Mouse (Mus musculus): Measurements from ENCODE around the gene Uvrag.
A peak's percentile ranks its signal among the peaks of the same experiment; 100 is the strongest.

Uvrag gene

DNA sequence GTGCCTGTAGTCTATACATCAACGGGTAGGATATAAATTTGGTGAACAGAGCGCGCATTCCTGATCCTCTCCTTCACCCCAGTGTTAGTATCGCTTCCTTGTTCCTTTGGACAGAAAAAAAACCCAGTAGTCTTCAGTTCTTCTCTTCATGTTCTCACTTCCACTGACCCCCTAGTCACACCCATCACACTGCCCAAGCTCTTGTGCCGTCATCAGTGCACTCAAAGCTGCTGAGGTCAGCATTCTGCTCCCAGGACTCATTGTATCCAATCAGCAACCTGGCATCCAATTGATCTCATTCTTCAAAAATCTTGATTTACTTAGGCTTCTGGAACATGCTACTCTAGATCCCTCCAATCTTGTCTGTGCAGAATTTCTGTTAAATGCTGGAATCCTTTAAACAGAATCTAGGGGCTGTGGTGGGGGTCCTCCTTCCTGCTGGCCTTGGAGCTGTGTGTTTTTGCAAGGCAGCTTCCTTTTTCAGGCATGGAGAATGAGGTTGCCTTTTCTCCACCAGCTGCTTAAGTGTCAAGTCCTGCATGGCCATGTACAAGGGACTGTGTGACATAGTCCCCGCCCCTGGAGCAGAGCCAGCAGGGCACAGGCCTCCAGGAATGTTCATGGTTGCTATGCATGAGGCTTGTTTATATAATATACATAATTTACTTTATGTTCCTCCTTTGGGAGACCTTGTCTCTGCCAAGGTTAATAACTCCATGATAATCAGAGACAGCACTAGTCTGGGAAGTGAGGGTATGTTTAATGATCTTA lies 88.3 kb downstream of the Uvrag start:
- peak in 1 of 2 experiments; percentile 37 for DNase-seq

DNA sequence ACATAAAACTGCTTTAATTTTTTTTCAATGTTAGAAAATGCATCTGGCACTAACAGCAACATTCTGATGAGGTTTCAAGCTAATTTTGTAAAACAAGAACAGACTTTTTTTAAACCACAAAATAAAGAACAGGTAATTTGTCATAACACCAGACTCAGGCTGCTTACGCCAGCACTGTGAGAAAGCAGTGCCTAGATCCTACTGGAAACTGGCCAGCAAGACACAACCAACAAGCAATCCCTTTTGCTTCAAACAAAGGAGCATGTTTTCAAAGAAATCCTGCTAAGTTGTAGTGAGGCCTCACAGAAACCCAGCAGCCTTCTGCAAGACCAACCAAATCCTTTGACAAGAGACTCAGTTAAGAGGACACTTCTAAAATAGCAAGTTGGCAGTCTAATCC lies 90.1 kb downstream of the Uvrag start:
- no peak for DNase-seq

DNA sequence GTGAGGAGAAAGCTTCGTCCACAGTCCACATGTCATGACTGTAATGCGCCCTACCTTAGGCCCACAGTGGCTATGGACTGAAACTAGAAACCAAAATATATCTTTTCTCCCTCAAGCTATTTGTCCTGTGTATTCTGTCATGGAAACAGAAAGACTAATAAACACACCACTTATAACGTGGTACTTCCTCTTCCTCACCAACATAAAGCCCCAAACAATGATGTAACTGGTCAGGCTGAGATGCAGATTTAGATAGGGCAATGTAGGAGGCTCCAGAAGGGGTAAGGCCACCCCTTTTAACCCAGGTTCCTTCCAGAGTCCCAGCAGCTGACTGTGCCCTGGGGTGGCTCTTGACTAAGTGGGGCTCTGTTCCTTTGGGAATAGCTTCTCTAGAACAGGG lies 91.0 kb downstream of the Uvrag start:
- peak in 1 of 2 experiments; percentile 25 for DNase-seq

DNA sequence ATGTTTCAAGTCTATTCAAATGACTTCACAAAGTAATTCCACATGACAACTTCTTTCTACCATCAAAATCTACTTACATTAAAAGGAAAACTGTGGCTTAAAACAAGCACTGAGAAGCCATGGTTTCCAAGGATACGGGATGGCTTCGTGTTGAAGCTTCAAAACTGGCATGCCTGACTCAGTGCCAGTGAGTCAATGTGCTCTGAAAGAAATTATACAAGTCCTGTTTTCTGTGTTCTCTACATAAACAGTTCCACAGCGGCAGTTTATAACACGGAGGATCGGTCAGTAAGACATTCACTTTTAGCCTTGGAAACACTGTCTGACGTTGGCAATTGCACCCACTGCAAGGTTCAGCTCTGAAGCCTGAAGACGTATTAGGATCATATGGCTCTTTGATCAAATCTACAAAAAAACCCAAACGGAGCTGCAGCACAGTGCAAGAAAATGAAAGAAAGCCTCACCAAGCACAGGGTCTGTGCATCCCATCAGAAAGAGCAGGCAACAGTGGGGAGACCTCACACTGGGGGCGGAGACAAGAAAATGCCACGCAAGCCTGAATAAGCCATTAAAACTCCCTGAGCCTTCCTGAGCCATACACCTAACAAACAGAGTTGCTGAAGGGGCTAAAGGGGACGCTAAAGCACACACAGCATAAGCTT lies 94.3 kb downstream of the Uvrag start:
- no peak for DNase-seq

DNA sequence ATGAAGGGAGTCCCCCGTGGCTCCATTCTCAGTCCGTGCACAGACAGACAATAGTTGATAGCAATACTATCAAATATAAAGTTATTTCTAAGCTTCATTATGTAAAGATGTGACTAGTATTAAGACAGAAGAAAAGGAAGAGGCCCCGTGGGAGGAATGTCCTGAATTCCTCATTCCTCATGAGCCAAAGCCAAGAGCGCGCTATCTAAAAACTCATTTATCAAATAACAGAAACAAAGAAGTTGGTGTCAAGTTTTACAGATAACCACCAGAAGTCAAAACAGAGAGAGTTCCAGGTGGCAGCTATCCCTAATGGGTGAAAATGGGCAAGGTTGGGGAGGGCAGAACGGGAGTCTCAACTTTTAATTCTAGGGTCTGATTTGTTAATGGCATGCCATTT lies 95.4 kb downstream of the Uvrag start:
- DNase-seq, result no peak

DNA sequence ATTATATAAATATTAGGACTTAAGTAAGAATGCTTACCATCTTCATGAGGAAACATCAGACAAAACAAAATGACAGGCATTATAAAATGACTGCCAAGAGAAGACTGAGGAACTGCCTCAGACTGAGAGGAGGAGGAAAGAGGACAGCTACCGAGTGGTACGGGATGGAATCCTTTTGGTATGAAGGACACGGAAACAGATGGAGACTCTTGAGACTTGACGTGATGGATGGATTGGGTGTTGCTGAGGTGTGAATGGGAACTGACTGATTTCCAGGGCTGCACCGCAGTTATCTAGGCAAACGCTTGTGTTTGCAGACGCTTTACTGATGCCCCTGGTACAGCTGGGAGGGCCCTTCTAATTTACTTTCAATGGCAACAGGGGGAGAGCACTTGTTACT lies 97.0 kb downstream of the Uvrag start:
- DNase-seq, result peak in 1 of 2 experiments; percentile 10

DNA sequence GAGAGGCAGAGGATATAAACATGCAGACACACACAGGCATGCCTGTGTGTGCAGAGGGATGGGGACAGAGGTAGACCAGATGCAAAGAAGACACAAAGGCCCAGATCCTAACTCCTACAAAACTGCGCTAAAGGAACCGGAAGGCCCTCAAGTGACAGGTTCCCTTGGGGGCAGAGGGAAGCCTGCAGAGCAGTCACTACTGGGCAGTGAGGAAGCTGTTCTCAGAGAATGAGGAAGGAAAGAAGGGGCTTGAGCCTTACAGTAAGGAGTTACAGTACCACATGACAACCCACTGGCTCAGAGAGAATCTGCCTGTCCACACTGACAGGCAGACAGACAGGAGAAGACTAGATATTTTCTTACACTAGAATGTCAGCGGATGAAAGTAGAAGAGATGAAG lies 97.6 kb downstream of the Uvrag start:
- no peak for DNase-seq

DNA sequence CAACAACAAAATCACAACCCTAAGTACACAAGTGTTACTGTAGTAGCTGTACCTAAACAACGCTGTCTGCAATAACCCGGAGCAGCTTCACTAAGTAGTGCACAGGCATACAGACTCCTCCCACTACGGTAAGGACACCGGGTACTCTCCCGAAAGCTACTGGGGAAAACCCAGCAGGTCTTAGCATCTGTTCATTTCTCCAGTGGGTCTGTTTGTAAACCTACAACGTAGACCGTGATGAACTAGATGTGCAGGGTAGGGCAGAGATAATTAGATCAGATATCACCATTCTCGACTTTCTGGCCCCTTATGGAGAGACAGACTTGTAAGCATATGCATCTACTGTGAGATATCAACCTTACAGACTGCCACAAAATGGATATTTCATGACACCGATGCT lies 99.1 kb downstream of the Uvrag start:
- no peak for DNase-seq

DNA sequence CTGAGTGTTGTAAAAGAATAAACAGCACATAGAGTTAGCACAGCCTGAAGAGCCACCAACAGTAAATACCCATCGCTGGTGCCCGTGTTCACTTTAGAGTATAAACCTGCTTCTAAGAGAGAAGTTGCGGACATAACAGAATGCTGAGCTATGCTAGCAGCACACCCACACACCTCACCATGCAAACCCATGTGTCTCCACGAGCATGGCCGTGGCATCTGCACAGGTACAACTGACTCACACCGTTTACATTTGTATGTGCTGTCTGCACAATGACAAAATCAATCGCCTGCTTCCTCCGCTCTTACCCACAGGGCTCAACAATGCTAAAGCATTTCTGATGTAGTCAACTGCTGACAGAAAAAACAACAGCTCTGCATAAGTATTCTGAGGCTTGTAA lies 101.0 kb downstream of the Uvrag start:
- DNase-seq, result no peak

DNA sequence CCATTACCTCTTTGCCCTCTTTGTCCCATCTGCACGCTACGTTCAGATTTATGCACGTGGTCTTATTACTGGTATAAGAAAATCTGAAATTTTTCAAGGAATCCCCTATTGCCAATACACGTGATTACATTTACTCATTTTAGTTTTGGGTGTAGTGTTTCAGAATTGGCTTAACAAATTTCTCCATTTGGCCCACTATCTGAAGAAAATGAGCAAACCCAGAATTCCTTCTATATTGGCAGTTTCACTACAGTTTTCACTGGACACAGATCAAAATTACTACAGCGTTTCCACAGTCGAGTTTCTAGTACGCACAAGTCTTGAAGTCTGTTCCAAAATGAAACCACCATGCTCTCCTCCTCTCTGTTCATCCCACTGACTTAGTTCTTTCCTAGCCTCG lies 104.7 kb downstream of the Uvrag start:
- DNase-seq, result no peak

DNA sequence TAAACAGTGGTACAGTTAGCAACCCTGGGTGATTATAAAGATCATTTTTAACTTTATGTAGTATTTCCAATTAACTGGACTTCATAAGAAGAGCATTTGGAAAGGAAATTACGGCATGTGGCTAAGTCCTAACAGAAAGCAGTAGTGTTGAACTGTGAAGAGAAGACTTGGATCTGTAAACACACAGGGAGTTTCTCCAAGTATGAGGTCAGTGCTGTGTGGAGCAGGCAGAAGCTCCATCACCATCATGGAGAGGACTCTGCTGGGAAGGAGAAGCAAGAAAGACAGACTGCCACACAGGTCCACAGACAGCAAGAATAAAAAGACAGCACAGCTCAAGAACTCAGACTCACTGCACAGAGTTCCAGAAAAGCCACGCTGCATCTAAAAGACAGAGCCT lies 106.0 kb downstream of the Uvrag start:
- no peak for DNase-seq

DNA sequence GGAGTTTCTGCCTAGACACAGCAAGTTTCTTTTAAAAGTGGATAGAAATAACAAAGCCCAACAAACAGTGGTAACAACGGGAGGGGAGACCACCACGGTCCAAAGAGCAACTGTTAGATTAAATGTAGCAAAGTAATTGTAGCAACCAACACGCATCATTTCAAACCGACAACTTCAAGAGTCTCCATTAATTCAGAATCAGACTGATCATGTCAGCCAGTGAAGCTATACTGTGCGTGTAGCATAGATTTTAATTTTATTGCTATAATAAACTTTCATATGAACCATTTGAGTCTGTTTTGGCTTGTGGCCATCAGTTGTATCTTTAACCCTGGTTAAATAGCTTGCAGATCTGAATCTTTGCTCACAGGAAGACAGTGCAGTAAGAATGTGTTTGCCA lies 107.1 kb downstream of the Uvrag start:
- DNase-seq, result no peak

DNA sequence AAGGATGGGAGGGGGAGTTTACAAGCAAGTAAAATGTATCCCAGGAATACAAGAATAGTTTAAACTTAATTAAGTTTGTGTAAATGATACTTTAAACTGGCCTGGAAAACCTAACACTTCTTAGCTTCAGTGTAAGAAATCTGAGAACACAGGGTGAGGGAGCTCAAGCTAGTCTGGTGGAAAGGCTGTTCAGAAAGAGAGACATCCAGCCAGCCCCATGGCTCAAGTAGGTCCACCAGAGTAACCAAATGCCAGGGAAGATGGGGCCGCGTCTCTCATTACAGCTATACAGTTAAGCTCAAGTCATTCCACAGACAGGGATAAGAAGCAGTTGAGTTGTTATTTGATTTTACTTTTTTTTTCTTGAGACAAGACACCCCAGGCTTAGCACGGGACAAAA lies 107.6 kb downstream of the Uvrag start:
- DNase-seq, result no peak

DNA sequence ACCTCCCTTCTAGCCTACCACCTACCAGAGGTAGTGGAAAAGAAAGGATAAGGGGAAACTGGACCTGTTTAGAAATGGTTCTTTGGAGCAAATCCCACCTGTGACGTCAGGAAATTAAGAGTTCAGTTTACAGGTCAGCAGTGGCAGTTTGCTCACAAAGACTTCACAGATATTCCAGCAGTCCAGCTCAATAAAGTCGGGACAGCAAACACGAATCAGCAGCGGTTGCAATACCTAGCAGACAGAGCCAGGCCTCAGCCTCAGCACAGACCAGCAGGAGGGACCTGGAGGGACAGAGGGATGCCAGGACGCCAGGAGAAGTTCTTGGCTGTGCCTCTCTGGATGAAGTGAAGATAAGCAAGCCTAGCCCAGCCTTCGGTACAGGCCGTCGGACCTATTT lies 108.9 kb downstream of the Uvrag start:
- no peak for DNase-seq

DNA sequence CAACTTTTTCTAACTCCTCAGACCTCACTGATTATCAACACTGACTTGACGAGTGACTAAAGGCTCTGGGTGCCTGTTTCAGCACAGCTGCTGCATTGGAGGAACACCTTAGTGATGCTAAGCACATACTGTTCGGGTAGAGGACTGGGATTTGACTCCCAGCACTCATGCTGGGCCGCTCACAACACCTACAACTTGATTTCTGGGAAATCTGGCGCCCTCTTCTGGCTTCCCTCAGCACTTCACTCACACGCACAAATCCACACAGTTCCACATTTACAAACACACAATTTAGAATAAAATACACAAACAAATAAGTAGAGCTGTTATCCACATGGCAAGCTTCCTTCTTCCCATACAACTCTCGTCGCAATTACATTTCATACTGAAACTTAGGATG lies 112.8 kb downstream of the Uvrag start:
- DNase-seq, result no peak

DNA sequence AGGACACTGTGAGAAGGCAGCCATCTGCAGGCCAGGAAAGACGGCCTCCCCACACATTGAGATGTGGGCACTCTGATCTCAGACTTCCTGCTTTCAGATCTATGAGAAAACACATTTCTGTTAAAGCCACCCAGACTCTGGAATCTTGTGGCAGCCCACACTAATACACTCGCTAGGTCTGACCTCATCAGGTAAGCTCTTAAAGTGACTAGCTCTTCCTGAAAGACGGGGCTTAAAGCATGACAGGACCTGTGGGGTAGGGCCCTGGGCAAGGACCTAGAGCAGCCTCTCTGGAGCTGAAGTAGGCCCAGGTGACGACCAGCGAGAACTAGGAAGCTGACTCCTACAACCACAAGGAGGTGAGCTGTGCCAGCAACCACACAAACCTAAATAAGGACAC lies 113.8 kb downstream of the Uvrag start:
- peak; percentile 28 to 60 for DNase-seq

DNA sequence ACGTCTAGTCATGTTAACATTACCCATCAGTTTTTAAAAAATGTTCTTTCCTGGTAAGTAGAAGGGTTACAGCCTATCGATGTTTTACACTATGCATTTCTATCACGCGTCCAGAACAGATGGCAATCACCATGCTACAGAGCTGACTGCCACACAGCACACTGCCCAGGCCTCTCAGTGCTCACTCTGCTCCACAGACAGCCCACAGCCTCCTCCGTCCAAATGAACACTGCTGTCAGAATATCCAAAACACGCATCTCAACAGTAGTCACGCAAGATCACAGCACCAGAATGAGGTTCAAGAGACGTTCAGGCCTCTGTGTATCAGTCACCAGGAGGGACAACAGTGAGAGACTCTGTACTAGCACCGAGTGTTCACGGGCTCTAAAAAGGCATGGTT lies 115.0 kb downstream of the Uvrag start:
- no peak for DNase-seq

DNA sequence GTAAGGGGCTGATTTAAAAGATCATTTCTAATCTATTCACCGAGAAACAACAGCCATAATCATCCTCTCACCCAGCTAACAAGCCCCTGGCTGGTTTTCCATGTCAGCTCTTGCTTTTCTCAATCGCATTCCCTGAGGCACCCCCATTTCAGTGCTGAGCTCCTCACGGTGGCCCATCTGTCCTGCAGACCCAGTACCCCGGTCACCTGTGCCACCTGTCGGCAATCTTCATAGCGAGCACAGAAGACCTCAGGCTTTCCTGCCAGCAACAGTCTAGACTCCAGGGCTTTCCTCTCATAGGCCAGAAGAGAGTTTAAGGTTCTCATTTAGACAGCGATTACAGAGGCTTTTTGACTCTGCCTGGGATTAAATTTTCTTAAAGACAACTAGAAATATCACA lies 115.7 kb downstream of the Uvrag start:
- no peak for DNase-seq

DNA sequence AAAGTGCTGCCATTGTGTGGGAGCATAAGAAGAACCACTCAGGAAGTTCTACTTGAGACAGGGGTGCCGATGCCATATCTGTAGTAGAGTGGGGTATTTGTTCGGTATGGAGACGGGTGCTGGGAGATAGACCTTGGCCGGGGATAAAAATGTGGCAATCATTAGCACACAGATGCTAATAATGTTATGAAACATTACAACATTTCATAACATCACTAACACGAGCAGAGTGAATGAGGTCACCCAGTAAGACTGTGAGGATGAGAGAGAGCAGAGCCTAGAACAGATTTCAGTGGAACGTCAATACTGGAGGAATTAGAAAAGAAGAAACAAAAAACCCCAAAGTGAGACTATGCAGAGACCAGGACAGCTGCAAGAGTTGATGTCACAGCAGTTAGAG lies 116.2 kb downstream of the Uvrag start:
- no peak for DNase-seq

DNA sequence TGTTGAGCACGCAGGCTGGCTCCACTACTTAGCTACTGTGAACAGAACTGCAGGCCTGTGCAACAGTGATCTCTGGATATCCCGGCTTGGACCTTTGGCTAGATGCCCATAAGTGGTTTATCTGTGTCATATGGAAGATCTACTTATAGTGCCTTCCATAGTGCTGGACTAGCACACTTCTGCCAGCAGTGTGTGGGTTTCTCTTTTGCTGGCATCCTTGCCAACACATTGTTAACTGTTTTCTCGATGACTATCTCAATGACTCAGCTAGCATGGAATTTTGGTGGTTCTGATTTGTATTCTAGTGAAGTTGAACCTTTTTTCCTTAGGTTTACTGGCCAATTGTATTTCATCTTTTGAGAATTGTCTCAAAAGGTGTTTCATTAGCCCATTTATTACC lies 117.0 kb downstream of the Uvrag start:
- no peak for DNase-seq

DNA sequence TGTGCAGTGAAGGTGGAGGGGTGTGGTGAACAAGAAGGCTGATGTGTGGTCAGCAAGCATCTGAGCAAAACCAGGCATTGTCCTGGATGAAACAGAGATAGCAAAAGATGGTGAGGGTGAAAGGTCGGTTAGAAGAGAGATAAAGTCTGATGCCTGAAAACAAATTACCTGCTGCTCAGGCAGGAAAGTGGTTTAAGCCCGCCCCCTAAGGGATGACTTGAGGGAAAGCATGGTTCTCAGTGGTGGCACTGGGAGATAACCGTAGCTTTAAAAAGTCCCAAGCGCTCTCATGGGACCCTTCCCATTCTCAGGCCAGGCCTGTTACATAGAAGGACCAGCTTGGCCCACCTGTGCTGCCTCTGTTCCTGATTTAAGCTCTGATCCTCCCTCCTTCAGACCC lies 119.7 kb downstream of the Uvrag start:
- no peak for DNase-seq

DNA sequence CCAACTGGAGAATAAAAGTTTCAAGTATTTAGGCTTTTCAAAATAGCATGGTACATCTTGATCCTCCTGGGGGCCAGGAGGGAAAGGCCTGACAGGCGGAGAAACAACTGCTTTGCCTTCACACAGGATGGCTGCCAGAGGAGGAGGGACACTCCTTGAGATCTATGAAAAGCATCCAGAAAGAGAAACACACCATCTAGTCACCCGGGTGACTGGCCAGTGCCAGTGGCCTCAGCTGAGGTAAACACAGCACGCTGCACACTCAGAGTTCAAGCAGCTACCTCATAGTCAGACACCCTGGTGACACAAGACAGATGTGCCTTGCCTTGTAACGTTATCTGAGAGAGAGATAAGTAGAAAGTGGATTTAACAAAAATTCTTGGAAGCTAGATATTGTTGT lies 120.6 kb downstream of the Uvrag start:
- DNase-seq, result peak; percentile 37 to 54

DNA sequence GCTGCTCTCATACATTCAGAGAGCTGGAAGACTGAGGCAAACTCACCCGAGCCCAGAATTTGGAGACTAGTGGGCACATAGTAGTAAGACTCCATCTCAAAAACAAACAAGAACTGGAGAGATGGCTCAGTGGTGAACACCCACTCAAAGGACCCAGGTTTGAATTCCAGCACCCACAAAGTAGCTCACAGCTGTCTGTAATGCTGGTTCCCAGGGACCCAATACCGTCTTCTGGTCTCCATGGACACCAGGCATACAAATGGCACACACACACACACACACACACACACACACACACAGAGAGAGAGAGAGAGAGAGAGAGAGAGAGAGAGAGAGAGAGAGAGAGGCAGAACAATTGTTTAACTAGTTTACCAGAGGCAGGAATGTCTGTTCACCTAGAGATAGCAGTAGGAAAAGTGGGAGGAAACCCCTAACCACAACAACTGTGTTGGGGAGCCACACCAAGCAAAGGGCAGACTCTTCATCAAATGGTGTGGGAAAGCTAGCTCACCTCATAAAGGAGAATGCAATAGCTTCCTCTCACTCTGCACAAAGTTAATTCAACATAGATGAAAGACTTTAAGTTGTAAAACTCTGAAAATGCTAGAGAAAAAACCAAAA lies 123.6 kb downstream of the Uvrag start:
- no peak for DNase-seq

DNA sequence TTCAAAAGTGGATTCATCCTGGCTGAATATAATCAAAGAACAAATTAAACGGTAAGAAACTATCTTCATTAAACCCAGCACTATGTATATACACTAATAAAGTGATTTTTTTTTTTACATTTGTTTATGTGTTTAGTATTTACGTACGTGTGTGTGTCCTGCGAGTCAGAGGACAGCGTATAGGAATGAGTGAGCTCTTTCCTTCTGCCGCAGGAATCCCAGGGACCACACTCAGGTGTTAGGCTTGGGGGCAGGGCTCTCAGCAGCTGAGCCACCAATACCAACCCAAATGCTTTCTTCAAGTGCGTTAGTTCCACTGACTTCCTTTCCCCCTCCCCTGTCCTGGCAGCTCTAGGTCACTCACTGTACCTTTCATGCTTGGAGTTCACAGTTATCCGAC lies 125.0 kb downstream of the Uvrag start:
- no peak for DNase-seq
